ENCODE assay signal across 8 mouse cellular contexts in the genomic region with DNA sequence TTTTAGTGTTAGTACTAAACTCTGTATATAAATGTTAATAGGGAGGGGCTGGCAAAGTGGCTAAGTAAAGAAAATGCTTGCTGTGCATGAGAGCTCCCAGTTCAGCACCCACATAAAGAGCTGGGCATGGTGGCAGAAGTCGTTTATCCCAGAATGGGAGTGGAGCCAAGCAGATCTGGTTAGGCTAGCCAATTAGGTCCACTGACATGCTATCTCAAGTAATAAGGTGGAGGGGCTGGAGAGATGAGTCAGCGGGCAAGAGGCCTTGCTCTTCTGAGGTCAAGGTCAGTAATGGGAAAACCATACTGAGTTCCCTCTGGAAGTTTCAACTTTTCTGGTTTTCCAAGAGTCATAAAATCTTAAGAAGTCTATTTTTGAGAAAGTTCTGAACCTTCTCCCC. TPM values are rescaled to one million over a fixed set of nuclear protein-coding genes. Genes with fewer than 3 reads are reported as not detected.
DNase-seq lines count a peak whose midpoint lies in the region; ATAC-seq and TF ChIP-seq lines count a peak whose summit lies in the region.

No protein-coding gene starts in this region.

- peak overlapping the region; percentile 94 for H3K4me2 ChIP-seq in lung, embryonic 16.5 days (ENCODE audit: low read depth, low read length)
- H3K4me2 ChIP-seq in embryonic facial prominence, embryonic 12.5 days (replicated peaks) = peak overlapping the region; percentile 74
- peak overlapping the region; percentile 86 for H3K4me2 ChIP-seq in myocyte (ENCODE audit: low read depth)

- H3K27me3 ChIP-seq in lung, embryonic 16.5 days (ENCODE audit: control insufficient read depth, insufficient read depth, low read depth, low read length) = no peaks in the 10 kb centered on the region
- no peaks in the 10 kb centered on the region for H3K27me3 ChIP-seq in embryonic facial prominence, embryonic 12.5 days
- no peaks in the 10 kb centered on the region for H3K27me3 ChIP-seq in myocyte (ENCODE audit: control insufficient read depth, insufficient read depth, insufficient read length)

- DNase-seq in lung, postnatal 14 days = no peak
- peak; percentile 19 for DNase-seq in induced T-regulatory cell, adult 2 months (ENCODE audit: low read depth)
- no peak for DNase-seq in thymus, postnatal 0 days (ENCODE audit: low spot score)
- DNase-seq in left cerebral cortex, postnatal 25 days (ENCODE audit: low spot score in 2 of 2) = no peak
- no peak for DNase-seq in ovary, postnatal 36 days (ENCODE audit: low spot score)

- H3K9ac ChIP-seq in lung, embryonic 16.5 days (ENCODE audit: low read length) = peak overlapping the region; percentile 77
- H3K9ac ChIP-seq in embryonic facial prominence, embryonic 12.5 days = no peak overlapping the region

- H3K4me3 ChIP-seq in lung, embryonic 16.5 days (ENCODE audit: low read length) = peak overlapping the region; percentile 93
- H3K4me3 ChIP-seq in embryonic facial prominence, embryonic 12.5 days = peak overlapping the region; percentile 91
- peak overlapping the region; percentile 84 for H3K4me3 ChIP-seq in myocyte

- WGBS in lung, embryonic 16.5 days = 65% methylated on average over 2 of the region's 2 CpGs
- WGBS in embryonic facial prominence, embryonic 12.5 days = 73% methylated on average over 2 of the region's 2 CpGs

- ATAC-seq in lung, embryonic 16.5 days (ENCODE audit: low read depth) = no peak
- ATAC-seq in embryonic facial prominence, embryonic 12.5 days (ENCODE audit: insufficient number of reproducible peaks, insufficient read depth, low FRiP score, low TSS enrichment) = no peak

- no peak for TF ChIP-seq POLR2A in myocyte (IDR thresholded peaks at IDR 0.05; ENCODE audit: insufficient read length, low read depth)

- intact Hi-C loops in left cerebral cortex, postnatal 25 days (cut with DNase I) = no loop called here

- peaks cover 29% of the 10 kb centered on the region for H3K36me3 ChIP-seq in lung, embryonic 16.5 days (ENCODE audit: control insufficient read depth, insufficient read depth, low read length)
- peaks cover 48% of the 10 kb centered on the region for H3K36me3 ChIP-seq in embryonic facial prominence, embryonic 12.5 days
- H3K36me3 ChIP-seq in myocyte (ENCODE audit: control insufficient read depth, insufficient read depth) = peaks cover 19% of the 10 kb centered on the region

- H3K9me3 ChIP-seq in lung, embryonic 16.5 days (ENCODE audit: control insufficient read depth, low read length) = no peaks in the 10 kb centered on the region; the same call in 1 of the 2 replicates
- peaks cover 4% of the 10 kb centered on the region; the same call in 1 of the 2 replicates for H3K9me3 ChIP-seq in embryonic facial prominence, embryonic 12.5 days

- H3ac ChIP-seq in myocyte (ENCODE audit: control insufficient read depth, insufficient read length) = peak overlapping the region; percentile 70

- peaks cover 50% of the 10 kb centered on the region for H3K79me2 ChIP-seq in myocyte (ENCODE audit: control insufficient read depth, insufficient read depth)

- H3K27ac ChIP-seq in lung, embryonic 16.5 days (ENCODE audit: low read length) = no peak overlapping the region
- no peak overlapping the region for H3K27ac ChIP-seq in embryonic facial prominence, embryonic 12.5 days

- H3K4me1 ChIP-seq in lung, embryonic 16.5 days (replicated peaks; ENCODE audit: control insufficient read depth, insufficient read depth, low read length) = peaks cover 19% of the 10 kb centered on the region
- H3K4me1 ChIP-seq in embryonic facial prominence, embryonic 12.5 days = peaks cover 23% of the 10 kb centered on the region

TF ChIP-seq in myocyte, 11 proteins besides CTCF, POLR2A, EP300 and RAD21:
- no peak for TF ChIP-seq SRF (IDR thresholded peaks at IDR 0.05; ENCODE audit: control insufficient read depth, insufficient read length, low read depth)
- no peak for TF ChIP-seq MAX (IDR thresholded peaks at IDR 0.05; ENCODE audit: low read depth)
- no peak for TF ChIP-seq POLR2AphosphoS2 (IDR thresholded peaks at IDR 0.05; ENCODE audit: insufficient read length, low read depth)
- TF ChIP-seq MYOD1 (IDR thresholded peaks at IDR 0.05; ENCODE audit: control insufficient read depth in 1 of 3, insufficient read length in 2 of 3, low read depth in 2 of 3) = no peak

RNA-seq across cellular contexts. Expression of a gene that starts 1.0 kb away (rescaled TPM):
- 40.1 and 43.2 TPM in 2 replicates for polyA plus RNA-seq in lung, embryonic 16.5 days (2015; fragmentation: Nextera tagmentation; extraction: Ambion mirVana)
- 49.5 and 52.7 TPM in 2 replicates for polyA plus RNA-seq in embryonic facial prominence, embryonic 12.5 days (2016; fragmentation: Nextera tagmentation; extraction: Ambion mirVana)
- 41.3 TPM for polyA plus RNA-seq in myocyte (2012; fragmentation: generic; extraction: Trizol)
- polyA plus RNA-seq in thymus, postnatal 0 days (2015; fragmentation: Nextera tagmentation; extraction: Ambion mirVana) = 37.7 and 38.4 TPM in 2 replicates
- total RNA-seq in left cerebral cortex, postnatal 25 days (2021) = 10 to 100 TPM; 58.0 to 62.3 TPM

RNA-seq across cellular contexts. Expression of a gene that starts 1.0 kb away (rescaled TPM):
- 131 and 133 TPM in 2 replicates for polyA plus RNA-seq in lung, embryonic 16.5 days (2015; fragmentation: Nextera tagmentation; extraction: Ambion mirVana)
- 115 and 117 TPM in 2 replicates for polyA plus RNA-seq in embryonic facial prominence, embryonic 12.5 days (2016; fragmentation: Nextera tagmentation; extraction: Ambion mirVana)
- polyA plus RNA-seq in myocyte (2012; fragmentation: generic; extraction: Trizol) = 33.1 TPM
- polyA plus RNA-seq in thymus, postnatal 0 days (2015; fragmentation: Nextera tagmentation; extraction: Ambion mirVana) = 132 and 135 TPM in 2 replicates
- total RNA-seq in left cerebral cortex, postnatal 25 days (2021) = 10 to 100 TPM; 57.3 to 63.6 TPM
